Mouse (Mus musculus) ES-E14 (cell line): ENCODE measurements at regions not wholly inside any gene's neighbourhood (a gene's known extent, or its start where the extent isn't known, plus 50 kb on each side); places are given as distances from the start of the nearest gene placed in this dataset.

Experiments
- DNase-seq: peaks from one replicate; pipeline ENCODE4 v3.0.0-alpha.2; 2013; ENCODE audit warnings: low read depth, low spot score
- H3K27ac ChIP-seq: 2 replicates; pipeline ENCODE4 v1.5.1; 2012; ENCODE audit warnings: low read depth, mild to moderate bottlenecking, low read length, moderate library complexity, mixed read lengths; ENCODE audit not compliant: poor library complexity, insufficient read depth, severe bottlenecking
- H3K36me3 ChIP-seq: 2 replicates; pipeline ENCODE4 v1.6.1; 2012; ENCODE audit warnings: mild to moderate bottlenecking, low read length, moderate library complexity, mixed read lengths; ENCODE audit not compliant: control insufficient read depth, poor library complexity, insufficient read depth, severe bottlenecking
- H3K4me1 ChIP-seq, 2 experiments: fragments of 150-350 bp in 1 of 2; sonication (generic) in 1 of 2; 2 replicates each; pipeline ENCODE4 v1.6.1; 2012; ENCODE audit warnings: low read length in 2 of 2, mild to moderate bottlenecking in 1 of 2, mixed read lengths in 1 of 2; ENCODE audit not compliant: control insufficient read depth in 2 of 2, insufficient read depth in 2 of 2, poor library complexity in 1 of 2
- H3K4me3 ChIP-seq, 2 experiments: fragments of 150-350 bp in 1 of 2; sonication (generic) in 1 of 2; 2 replicates each; pipeline ENCODE4 v1.5.1; 2012; ENCODE audit warnings: low read length in 2 of 2, low read depth in 1 of 2, mild to moderate bottlenecking in 1 of 2, mixed read lengths in 1 of 2; ENCODE audit not compliant: insufficient read depth in 1 of 2, poor library complexity in 1 of 2, severe bottlenecking in 1 of 2
- H3K9ac ChIP-seq: 2 replicates; pipeline ENCODE4 v1.6.1; 2012; ENCODE audit warnings: low read depth, mild to moderate bottlenecking, low read length, mixed read lengths; ENCODE audit not compliant: poor library complexity, insufficient read depth, severe bottlenecking
- H3K9me3 ChIP-seq: fragments of 150-350 bp; sonication (generic); 2 replicates; pipeline ENCODE4 v1.6.1; 2012; ENCODE audit warnings: low read depth, mild to moderate bottlenecking, low read length; ENCODE audit not compliant: control insufficient read depth, insufficient read depth
- CHD2 ChIP-seq: IDR thresholded peaks from 2 replicates; pipeline ENCODE4 v1.6.1; 2014; ENCODE audit warnings: mild to moderate bottlenecking, low read depth, low read length, inconsistent platforms
- HCFC1 ChIP-seq: IDR thresholded peaks from 2 replicates; pipeline ENCODE4 v1.6.1; 2012; ENCODE audit warnings: low read length, inconsistent platforms, borderline replicate concordance; ENCODE audit not compliant: insufficient read depth
- MAFK ChIP-seq: IDR thresholded peaks from 2 replicates; pipeline ENCODE4 v1.6.1; 2014; ENCODE audit warnings: mild to moderate bottlenecking, low read depth, low read length, inconsistent platforms; ENCODE audit not compliant: insufficient read depth
- ZC3H11A ChIP-seq: IDR thresholded peaks from 2 replicates; pipeline ENCODE4 v1.6.1; 2012; ENCODE audit warnings: low read depth, mild to moderate bottlenecking, inconsistent platforms, low read length, borderline replicate concordance
- ZNF384 ChIP-seq: IDR thresholded peaks from 2 replicates; pipeline ENCODE4 v1.6.1; 2012; ENCODE audit warnings: low read depth, low read length, inconsistent platforms
- in situ Hi-C, 2 experiments: fragments of 600-800 bp; cut with MboI; formaldehyde crosslinking; loops; one replicate each; pipeline ENCODE4 v1.15.1; 2025; ENCODE audit warnings: low sequenced_read_pairs in 2 of 2, inconsistent platforms in 1 of 2; ENCODE audit not compliant: unreplicated experiment in 2 of 2

- Histone ChIP-seq H3K4me1 (peaks cover 12 to 14% of the 10 kb centered on the region in 2 experiments), H3K36me3 (no peaks in the 10 kb centered on the region), H3K9ac (no peak overlapping the region), H3K4me3 (no peak overlapping the region), H3K9me3 (no peaks in the 10 kb centered on the region), H3K27ac (no peak overlapping the region)
- DNase-seq = no peak
- in situ Hi-C loops = no loop called here
- TF ChIP-seq ZC3H11A (no peak), MAFK (no peak), CHD2 (no peak), HCFC1 (no peak), ZNF384 (no peak)
Observed at GRCm38 (mm10) chr8:12491472-12491871, 81.4 kb upstream of the Spaca7 start.

DNA sequence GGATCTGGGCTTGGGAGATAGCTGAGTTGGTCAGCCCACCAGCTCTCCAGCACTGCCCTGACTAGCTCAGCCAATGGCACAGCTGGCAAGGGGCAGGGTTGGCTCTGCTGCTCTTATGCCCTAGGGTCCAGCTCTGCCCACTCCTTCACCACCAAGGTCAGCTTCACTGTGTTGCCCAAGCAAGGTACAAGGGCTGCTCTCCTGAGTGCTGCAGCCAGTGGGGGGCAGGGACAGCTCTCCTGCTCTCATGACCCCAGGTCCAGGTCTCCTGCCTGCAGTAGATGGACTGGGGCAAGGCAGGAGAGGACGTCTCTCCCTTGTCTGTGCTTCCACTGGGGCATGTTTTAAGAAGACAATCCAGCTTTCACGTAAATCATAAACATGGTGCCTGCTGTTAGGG is 80.4 kb upstream of the Spaca7 start:
- no peak overlapping the region for H3K27ac ChIP-seq
- no peaks in the 10 kb centered on the region for H3K9me3 ChIP-seq
- in situ Hi-C loops = no loop called here
- no peak overlapping the region for H3K4me3 ChIP-seq
- peaks cover 12 to 16% of the 10 kb centered on the region in 2 experiments for H3K4me1 ChIP-seq
- H3K36me3 ChIP-seq = no peaks in the 10 kb centered on the region
- TF ChIP-seq HCFC1 = no peak
- no peak for TF ChIP-seq CHD2
- TF ChIP-seq ZNF384 = no peak
- TF ChIP-seq MAFK = no peak
- no peak for TF ChIP-seq ZC3H11A
- no peak for DNase-seq
- H3K9ac ChIP-seq = no peak overlapping the region

DNA sequence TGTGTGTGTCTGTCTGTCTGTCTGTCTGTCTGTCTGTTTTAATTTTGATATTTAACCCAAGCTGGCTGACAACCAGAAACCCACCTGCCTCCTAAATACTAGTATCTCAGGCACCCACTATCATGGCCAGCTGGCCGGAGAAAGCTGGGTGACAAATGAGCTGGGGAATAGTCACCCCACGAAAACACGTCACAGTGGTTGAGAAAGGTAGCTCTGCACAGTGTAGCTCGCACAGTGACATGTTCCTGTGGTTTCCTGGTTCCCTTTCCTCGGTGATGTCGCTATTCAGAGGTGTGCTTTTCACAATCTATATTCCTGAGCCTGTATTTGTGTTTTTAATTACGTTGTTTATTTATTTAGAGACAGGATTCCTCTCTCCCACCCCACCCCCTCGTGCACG is 78.3 kb upstream of the Spaca7 start:
- no peak overlapping the region for H3K27ac ChIP-seq
- in situ Hi-C loops = no loop called here
- H3K4me1 ChIP-seq = peaks cover 10 to 18% of the 10 kb centered on the region in 2 experiments; a peak in 3 of 4 replicates
- TF ChIP-seq HCFC1 (no peak), ZNF384 (no peak), ZC3H11A (no peak), MAFK (no peak), CHD2 (no peak)
- H3K4me3 ChIP-seq = no peak overlapping the region
- no peak for DNase-seq
- H3K9ac ChIP-seq = no peak overlapping the region
- no peaks in the 10 kb centered on the region for H3K9me3 ChIP-seq
- H3K36me3 ChIP-seq = no peaks in the 10 kb centered on the region

GRCm38 (mm10) chr8:12497420-12497819 is 75.4 kb upstream of the Spaca7 start:
- H3K9ac ChIP-seq = no peak overlapping the region
- no peak overlapping the region for H3K27ac ChIP-seq
- no peaks in the 10 kb centered on the region for H3K9me3 ChIP-seq
- no peak for DNase-seq
- peaks cover 14 to 34% of the 10 kb centered on the region in 2 experiments for H3K4me1 ChIP-seq
- in situ Hi-C loops = no loop called here
- TF ChIP-seq ZC3H11A = no peak
- TF ChIP-seq CHD2 = no peak
- TF ChIP-seq ZNF384 = no peak
- no peak for TF ChIP-seq HCFC1
- TF ChIP-seq MAFK = no peak
- no peaks in the 10 kb centered on the region for H3K36me3 ChIP-seq
- H3K4me3 ChIP-seq = no peak overlapping the region

DNA sequence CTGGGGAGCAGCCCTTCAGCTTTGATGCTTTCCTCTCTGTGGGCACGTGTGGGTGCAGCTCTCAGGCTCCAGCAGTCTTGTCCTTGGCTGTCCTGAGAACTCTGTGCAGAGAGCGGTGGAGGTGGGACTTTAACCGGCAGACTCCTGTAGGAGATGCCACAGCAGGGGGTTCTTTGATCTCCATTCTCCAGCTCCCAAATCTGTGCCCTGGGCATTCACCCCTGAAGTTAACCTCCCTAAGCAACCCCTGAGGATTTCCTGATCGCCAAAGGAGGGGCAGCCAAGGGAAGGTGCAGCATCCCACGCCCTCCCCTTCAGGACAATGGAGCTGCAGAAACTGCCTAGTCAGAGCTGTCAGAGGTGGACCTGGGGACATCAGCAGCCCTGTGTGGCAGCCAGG is 73.2 kb upstream of the Spaca7 start:
- Histone ChIP-seq H3K9ac (no peak overlapping the region), H3K4me1 (peaks cover 23 to 37% of the 10 kb centered on the region in 2 experiments), H3K27ac (no peak overlapping the region), H3K36me3 (no peaks in the 10 kb centered on the region), H3K9me3 (no peaks in the 10 kb centered on the region), H3K4me3 (no peak overlapping the region)
- TF ChIP-seq HCFC1 (no peak), MAFK (no peak), CHD2 (no peak), ZNF384 (no peak), ZC3H11A (no peak)
- DNase-seq = peak; percentile 89
- in situ Hi-C loops = no loop called here
